Mouse (Mus musculus) leukemia stem cell, adult 10-12 weeks (primary cell): ENCODE results near the gene Tmod1. TPM values are rescaled to one million over a fixed set of nuclear protein-coding genes. Genes with fewer than 3 reads are reported as not detected.

Experiments
- polyA plus RNA-seq: library from polyadenylated mRNA; stranded (reverse); fragments of >175 nt; gene quantifications from 2 replicates; pipeline ENCODE4 v1.2.3, GENCODE M21; 2012; ENCODE audit warnings: low replicate concordance

The Tmod1 gene
- 12.5 and 19.9 TPM in 2 replicates for polyA plus RNA-seq

DNA sequence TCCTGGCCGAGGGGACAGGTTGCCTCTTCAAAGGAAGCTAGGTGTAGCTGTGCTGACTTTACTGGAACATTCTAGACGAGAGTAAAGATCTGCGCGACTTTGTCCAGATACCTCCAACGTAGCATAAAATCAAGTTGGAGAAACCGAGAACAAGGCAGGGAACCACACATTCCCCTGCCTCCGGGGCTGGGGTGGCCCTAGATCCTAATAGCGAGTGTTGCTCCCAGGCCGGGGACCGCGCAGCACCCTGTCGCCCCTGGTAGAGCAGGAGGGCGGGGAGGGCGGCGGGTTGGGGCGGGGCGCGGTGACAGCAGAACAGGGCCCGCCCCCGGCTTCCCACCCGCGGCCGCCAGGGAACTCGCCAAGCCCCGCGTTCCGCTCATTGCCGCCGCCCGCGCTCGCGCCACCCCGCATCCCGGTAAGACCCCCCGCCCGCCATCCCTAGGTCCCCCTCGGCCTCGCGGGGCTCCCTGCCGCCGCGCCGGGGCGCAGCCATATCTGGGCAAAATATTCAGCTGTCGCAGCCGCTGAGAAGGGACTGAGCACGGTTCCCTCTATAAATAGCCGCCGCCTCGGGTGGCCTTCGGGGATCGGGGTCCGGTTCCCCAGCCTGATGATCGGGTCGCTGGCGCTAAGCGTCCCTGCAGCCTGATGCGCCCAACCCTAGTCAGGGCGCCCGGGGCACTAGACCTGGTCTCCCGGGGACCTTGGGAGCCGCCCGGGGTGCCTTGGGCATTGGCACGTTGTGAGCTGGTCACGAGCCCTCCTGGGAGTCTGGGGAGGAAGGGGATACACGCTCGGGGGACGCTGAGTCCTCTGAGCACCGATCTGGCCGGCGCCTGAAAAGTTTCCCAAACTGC lies at the start of gene Tmod1:
Gene Tmod1, plus strand, starts transcription at position 44 of the 860 bp plus-strand sequence.

DNA sequence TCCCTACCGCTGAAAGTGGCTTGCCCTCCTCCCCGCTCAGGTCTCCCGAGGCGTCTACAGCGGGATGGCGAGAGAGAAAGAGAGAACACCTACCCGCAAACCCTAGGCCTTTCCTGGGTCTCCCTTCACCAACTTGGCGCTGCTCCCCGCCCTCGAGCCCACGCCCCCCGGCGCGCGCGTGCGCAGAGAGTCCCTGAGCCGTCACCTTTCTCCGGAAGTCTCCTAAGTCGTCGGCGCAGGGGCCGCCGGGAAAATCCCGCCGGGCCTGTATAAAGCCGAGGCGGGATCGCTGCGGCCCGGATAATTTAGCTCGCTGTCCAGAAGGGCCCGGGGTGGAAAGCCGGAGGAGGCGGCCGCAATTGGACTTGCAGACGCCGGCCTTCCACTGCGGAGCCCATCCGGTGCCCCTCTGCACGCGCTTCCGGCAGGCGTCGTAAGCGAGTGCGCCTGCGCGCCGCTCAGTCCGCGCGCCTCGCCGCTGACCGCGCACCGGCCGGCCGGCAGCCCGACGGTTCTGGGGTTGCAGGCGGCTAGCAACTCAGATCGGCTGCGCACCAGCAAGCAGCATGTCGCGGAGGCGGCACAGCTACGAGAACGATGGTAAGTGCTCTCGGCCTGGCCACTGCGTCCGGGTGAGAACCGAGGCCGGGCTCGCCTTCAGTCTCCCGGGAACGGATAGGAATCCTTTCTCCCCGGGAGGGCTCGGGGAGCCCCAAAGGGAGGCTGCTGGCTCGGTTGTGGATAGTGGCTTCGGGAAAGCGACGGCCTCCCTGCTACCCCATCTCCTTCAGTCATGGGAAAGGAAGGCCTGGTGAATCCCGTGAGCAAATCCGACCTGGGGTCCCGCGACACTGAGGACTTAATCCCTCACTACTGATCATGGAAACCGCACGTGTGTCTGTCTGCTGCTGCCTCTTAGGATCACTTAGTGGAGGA lies 99.8 kb downstream of the Tmod1 start, which contains the start of the genes Ncbp1 and Tstd2:
Gene Ncbp1, plus strand, starts transcription at position 327 of the 936 bp plus-strand sequence.
Gene Tstd2, minus strand, starts transcription at position 408 of the 936 bp plus-strand sequence.

Other genes starting within 250 kb of the Tmod1 start
- 2.3 and 3.4 TPM in 2 replicates for gene Aldh1b1, start 239.9 kb upstream of the Tmod1 start, polyA plus RNA-seq
- gene Igfbpl1, start 212.0 kb upstream of the Tmod1 start, polyA plus RNA-seq, result not detected in 2 replicates
- 0.03 and 0.08 TPM in 2 replicates for gene Stra6l, start 190.3 kb upstream of the Tmod1 start, polyA plus RNA-seq
- not detected in 2 replicates for gene Ccdc180, start 148.6 kb upstream of the Tmod1 start, polyA plus RNA-seq
- 0.46 and 0.91 TPM in 2 replicates for gene Tdrd7, start 73.6 kb upstream of the Tmod1 start, polyA plus RNA-seq
- 6.0 and 11.4 TPM in 2 replicates for gene Ncbp1, start 99.7 kb downstream of the Tmod1 start, polyA plus RNA-seq
- gene Tstd2, start 99.8 kb downstream of the Tmod1 start, polyA plus RNA-seq, result 5.7 and 12.5 TPM in 2 replicates
- gene Xpa, start 157.4 kb downstream of the Tmod1 start, polyA plus RNA-seq, result 19.5 and 25.6 TPM in 2 replicates